Mouse (Mus musculus): ENCODE data around the gene Grm4. TPM values are rescaled to one million over a fixed set of nuclear protein-coding genes. Genes with fewer than 3 reads are reported as not detected.
"Not testable (repeated sequence)": the region's sequence is repeated elsewhere in the genome, so short reads cannot be mapped to it uniquely, and the experiment has no call there.

Grm4 gene
- polyA plus RNA-seq, 1 experiment: not detected

- no peak overlapping the region for H3K27ac ChIP-seq (ENCODE audit: insufficient read depth, low read length)
- H3K4me3 ChIP-seq (ENCODE audit: insufficient read depth, low read length): no peak overlapping the region
- no peaks in the 10 kb centered on the region for H3K4me1 ChIP-seq (ENCODE audit: control insufficient read depth, insufficient read depth, low read length)
- TF ChIP-seq CTCF (IDR thresholded peaks at IDR 0.05; ENCODE audit: borderline replicate concordance, insufficient read depth, low read length) (peak; percentile 8; the same call in 1 of the 2 replicates), POLR2A (IDR thresholded peaks at IDR 0.05; ENCODE audit: low read depth, low read length) (no peak)
Measured at GRCm38 (mm10) chr17:27393432-27393831, 127.8 kb downstream of the Grm4 start.

GRCm38 (mm10) chr17:27392918-27393317, 128.3 kb downstream of the Grm4 start:
- Histone ChIP-seq H3K27ac (ENCODE audit: insufficient read depth, low read length) (no peak overlapping the region), H3K4me3 (ENCODE audit: insufficient read depth, low read length) (no peak overlapping the region), H3K4me1 (ENCODE audit: control insufficient read depth, insufficient read depth, low read length) (no peaks in the 10 kb centered on the region)
- TF ChIP-seq POLR2A (IDR thresholded peaks at IDR 0.05; ENCODE audit: low read depth, low read length) (no peak), CTCF (IDR thresholded peaks at IDR 0.05; ENCODE audit: borderline replicate concordance, insufficient read depth, low read length) (no peak)

GRCm38 (mm10) chr17:27390019-27390418, 131.2 kb downstream of the Grm4 start:
- no peak overlapping the region for H3K27ac ChIP-seq (ENCODE audit: insufficient read depth, low read length)
- H3K4me3 ChIP-seq (ENCODE audit: insufficient read depth, low read length): no peak overlapping the region
- TF ChIP-seq POLR2A (IDR thresholded peaks at IDR 0.05; ENCODE audit: low read depth, low read length): no peak
- TF ChIP-seq CTCF (IDR thresholded peaks at IDR 0.05; ENCODE audit: borderline replicate concordance, insufficient read depth, low read length): no peak
- H3K4me1 ChIP-seq (ENCODE audit: control insufficient read depth, insufficient read depth, low read length): no peaks in the 10 kb centered on the region

GRCm38 (mm10) chr17:27389221-27390000, 131.8 kb downstream of the Grm4 start:
- no peaks in the 10 kb centered on the region for H3K4me1 ChIP-seq (ENCODE audit: control insufficient read depth, insufficient read depth, low read length)
- TF ChIP-seq POLR2A (IDR thresholded peaks at IDR 0.05; ENCODE audit: low read depth, low read length): no peak
- no peak for TF ChIP-seq CTCF (IDR thresholded peaks at IDR 0.05; ENCODE audit: borderline replicate concordance, insufficient read depth, low read length)
- H3K27ac ChIP-seq (ENCODE audit: insufficient read depth, low read length): no peak overlapping the region
- H3K4me3 ChIP-seq (ENCODE audit: insufficient read depth, low read length): no peak overlapping the region

- H3K27ac ChIP-seq (ENCODE audit: insufficient read depth, low read length): no peak overlapping the region
- no peak for TF ChIP-seq CTCF (IDR thresholded peaks at IDR 0.05; ENCODE audit: borderline replicate concordance, insufficient read depth, low read length)
- TF ChIP-seq POLR2A (IDR thresholded peaks at IDR 0.05; ENCODE audit: low read depth, low read length): no peak
- no peaks in the 10 kb centered on the region for H3K4me1 ChIP-seq (ENCODE audit: control insufficient read depth, insufficient read depth, low read length)
- no peak overlapping the region for H3K4me3 ChIP-seq (ENCODE audit: insufficient read depth, low read length)
Measured at GRCm38 (mm10) chr17:27386438-27386837, 134.8 kb downstream of the Grm4 start.

GRCm38 (mm10) chr17:27385513-27386261, 135.5 kb downstream of the Grm4 start:
- H3K4me1 ChIP-seq (ENCODE audit: control insufficient read depth, insufficient read depth, low read length): no peaks in the 10 kb centered on the region
- no peak overlapping the region for H3K4me3 ChIP-seq (ENCODE audit: insufficient read depth, low read length)
- no peak for TF ChIP-seq POLR2A (IDR thresholded peaks at IDR 0.05; ENCODE audit: low read depth, low read length)
- TF ChIP-seq CTCF (IDR thresholded peaks at IDR 0.05; ENCODE audit: borderline replicate concordance, insufficient read depth, low read length): no peak
- H3K27ac ChIP-seq (ENCODE audit: insufficient read depth, low read length): no peak overlapping the region

GRCm38 (mm10) chr17:27382916-27383315, 138.3 kb downstream of the Grm4 start:
- Histone ChIP-seq H3K4me3 (ENCODE audit: insufficient read depth, low read length) (no peak overlapping the region), H3K27ac (ENCODE audit: insufficient read depth, low read length) (no peak overlapping the region), H3K4me1 (ENCODE audit: control insufficient read depth, insufficient read depth, low read length) (no peaks in the 10 kb centered on the region)
- no peak for TF ChIP-seq CTCF (IDR thresholded peaks at IDR 0.05; ENCODE audit: borderline replicate concordance, insufficient read depth, low read length)
- no peak for TF ChIP-seq POLR2A (IDR thresholded peaks at IDR 0.05; ENCODE audit: low read depth, low read length)

- H3K4me3 ChIP-seq (ENCODE audit: insufficient read depth, low read length); H3K27ac ChIP-seq (ENCODE audit: insufficient read depth, low read length); H3K4me1 ChIP-seq (ENCODE audit: control insufficient read depth, insufficient read depth, low read length): not testable (repeated sequence)
Measured at GRCm38 (mm10) chr17:27380911-27381459, 140.2 kb downstream of the Grm4 start.

- no peak overlapping the region for H3K27ac ChIP-seq (ENCODE audit: insufficient read depth, low read length)
- no peaks in the 10 kb centered on the region for H3K4me1 ChIP-seq (ENCODE audit: control insufficient read depth, insufficient read depth, low read length)
- TF ChIP-seq POLR2A (IDR thresholded peaks at IDR 0.05; ENCODE audit: low read depth, low read length): no peak
- no peak for TF ChIP-seq CTCF (IDR thresholded peaks at IDR 0.05; ENCODE audit: borderline replicate concordance, insufficient read depth, low read length)
- H3K4me3 ChIP-seq (ENCODE audit: insufficient read depth, low read length): no peak overlapping the region
Measured at GRCm38 (mm10) chr17:27378977-27379376, 142.2 kb downstream of the Grm4 start.

- Histone ChIP-seq H3K4me3 (ENCODE audit: insufficient read depth, low read length) (no peak overlapping the region), H3K27ac (ENCODE audit: insufficient read depth, low read length) (no peak overlapping the region), H3K4me1 (ENCODE audit: control insufficient read depth, insufficient read depth, low read length) (no peaks in the 10 kb centered on the region)
- TF ChIP-seq CTCF (IDR thresholded peaks at IDR 0.05; ENCODE audit: borderline replicate concordance, insufficient read depth, low read length) (no peak), POLR2A (IDR thresholded peaks at IDR 0.05; ENCODE audit: low read depth, low read length) (no peak)
Measured at GRCm38 (mm10) chr17:27377151-27377550, 144.1 kb downstream of the Grm4 start.
